Comparison of ENCODE assay signal across 17 mouse cellular contexts in the genomic region with DNA sequence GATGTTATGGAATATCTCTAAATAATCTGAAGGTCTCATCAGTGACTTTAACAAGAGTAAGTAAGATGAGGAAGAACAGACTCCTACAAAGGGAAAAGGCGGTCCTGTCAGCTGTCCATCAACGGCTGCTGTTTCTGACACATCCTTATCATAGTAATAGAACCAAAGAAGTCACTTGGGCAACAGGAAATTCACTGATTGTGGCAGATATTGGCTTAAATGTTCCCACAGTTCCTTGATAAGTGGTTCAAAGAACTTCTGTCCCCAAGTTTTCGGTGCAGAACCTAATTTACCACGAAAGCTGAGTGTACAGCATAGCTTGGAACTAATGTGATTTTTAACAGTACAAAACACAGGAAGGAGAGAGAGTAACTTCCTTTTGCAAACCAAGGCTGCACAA.
"Had no signal": no experiment of that assay in that cellular context is flagged by ENCODE, and none has a peak within 500 bp of the region (broad histone marks: within the 10 kb centered on the region; RNA-seq: fewer than 3 reads in every experiment).

No protein-coding gene starts in this region.

- H3K36me3 ChIP-seq: limb, embryonic 10.5 days had no signal

- H3K4me3 ChIP-seq: limb, embryonic 10.5 days; limb, embryonic 13.5 days had no signal

- H3K27me3 ChIP-seq: limb, embryonic 13.5 days had no signal

- H3K4me2 ChIP-seq: limb, embryonic 13.5 days; liver, embryonic 11.5 days; lung, embryonic 14.5 days; midbrain, embryonic 11.5 days had no signal

- DNase-seq: kidney, adult 9 months; kidney, postnatal 14 days; kidney, postnatal 4 days; liver, postnatal 0 days; lung, embryonic 14.5 days; lung, postnatal 14 days; lung, postnatal 4 days; midbrain, embryonic 14.5 days; thymus, adult 2 months; thymus, postnatal 14 days; thymus, postnatal 4 days had no signal

- ATAC-seq: liver, postnatal 0 days had no signal

- H3K9me3 ChIP-seq: limb, embryonic 10.5 days; limb, embryonic 13.5 days had no signal

- H3K27ac ChIP-seq: limb, embryonic 10.5 days; limb, embryonic 13.5 days; liver, embryonic 14.5 days; stomach, postnatal 0 days had no signal

- H3K9ac ChIP-seq: limb, embryonic 13.5 days; liver, embryonic 14.5 days; liver, postnatal 0 days; lung, embryonic 14.5 days had no signal
